Mouse (Mus musculus) lung, adult 2 months (tissue): ENCODE measurements around the gene Sh3bp2. TPM values are rescaled to one million over a fixed set of nuclear protein-coding genes. Genes with fewer than 3 reads are reported as not detected.

Source experiments
- DNase-seq: peaks from one replicate; pipeline ENCODE4 v3.0.0; 2022
- H3K4me1 ChIP-seq: fragments of 200-500 bp; 2 replicates; pipeline ENCODE4 v1.6.1; 2011; ENCODE audit warnings: low read length; ENCODE audit not compliant: control insufficient read depth, insufficient read depth
- H3K4me3 ChIP-seq: fragments of 200-500 bp; replicated peaks from 2 replicates; pipeline ENCODE3; 2011; ENCODE audit warnings: low read depth, mild to moderate bottlenecking, control low read depth, low read length; ENCODE audit errors: extremely low read depth
- CTCF ChIP-seq: fragments of 200-500 bp; IDR thresholded peaks from 2 replicates; pipeline ENCODE4 v1.5.1; 2011; ENCODE audit warnings: mild to moderate bottlenecking, low read length, control low read depth; ENCODE audit not compliant: insufficient read depth
- POLR2A ChIP-seq: fragments of 200-500 bp; IDR thresholded peaks from 2 replicates; pipeline ENCODE4 v1.6.1; 2011; ENCODE audit warnings: low read depth, mild to moderate bottlenecking, control low read depth, low read length, borderline replicate concordance; ENCODE audit errors: extremely low read depth
- WGBS: fragments of 180-500 bp; shearing (Covaris S2); methylation state at CpG from one replicate; pipeline ENCODE4 v1.1.7; 2018; 5-methylcytosine and 5-hydroxymethylcytosine counted together
- polyA plus RNA-seq: library from polyadenylated mRNA; depleted of rRNA; stranded (reverse); fragments of >200 nt; gene quantifications from 2 replicates; pipeline ENCODE4 v1.2.3, GENCODE M21; 2012; rRNA removed

Gene Sh3bp2
- polyA plus RNA-seq: 14.1 and 17.3 TPM in 2 replicates

GRCm38 (mm10) chr5:34525663-34526476 lies at the start of gene Sh3bp2:
TSS of gene Sh3bp2 (plus strand) at chr5:34525838.
- DNase-seq: peak; percentile 97
- 5% methylated on average over 38 of the region's 38 CpGs for WGBS
- peak within 1 kb of the TSS; percentile 82 for H3K4me3 ChIP-seq
- peak; percentile 73; the same call in 1 of the 2 replicates for TF ChIP-seq POLR2A
- TF ChIP-seq CTCF: no peak
- peaks cover 3% of the 10 kb centered on the region for H3K4me1 ChIP-seq

- DNase-seq: no peak
- 86% methylated on average over 3 of the region's 3 CpGs for WGBS
- no peaks in the 10 kb centered on the region for H3K4me1 ChIP-seq
Measured at GRCm38 (mm10) chr5:34480926-34481325, 44.7 kb upstream of the Sh3bp2 start.

GRCm38 (mm10) chr5:34485731-34486130 lies 39.9 kb upstream of the Sh3bp2 start:
- no peak for TF ChIP-seq POLR2A
- no peak for TF ChIP-seq CTCF
- no peak for DNase-seq
- H3K4me1 ChIP-seq: no peaks in the 10 kb centered on the region
- WGBS: 89% methylated on average over 15 of the region's 15 CpGs
- H3K4me3 ChIP-seq: no peak overlapping the region

More at GRCm38 (mm10) chr5:34480926-34481325, 44.7 kb upstream of the Sh3bp2 start:
- no peak overlapping the region for H3K4me3 ChIP-seq
- TF ChIP-seq CTCF: no peak
- TF ChIP-seq POLR2A: no peak

- H3K4me1 ChIP-seq: no peaks in the 10 kb centered on the region
- no peak for TF ChIP-seq POLR2A
- TF ChIP-seq CTCF: no peak
- DNase-seq: peak; percentile 19
- 44% methylated on average over 6 of the region's 6 CpGs for WGBS
- no peak overlapping the region for H3K4me3 ChIP-seq
Measured at GRCm38 (mm10) chr5:34487320-34488090, 38.1 kb upstream of the Sh3bp2 start.

GRCm38 (mm10) chr5:34488741-34489417 lies 36.8 kb upstream of the Sh3bp2 start:
- TF ChIP-seq CTCF (no peak), POLR2A (no peak)
- WGBS: 74% methylated on average over 6 of the region's 6 CpGs
- Histone ChIP-seq H3K4me1 (no peaks in the 10 kb centered on the region), H3K4me3 (no peak overlapping the region)
- DNase-seq: no peak

- H3K4me1 ChIP-seq: no peaks in the 10 kb centered on the region
- no peak overlapping the region for H3K4me3 ChIP-seq
- TF ChIP-seq CTCF (no peak), POLR2A (no peak)
- WGBS: 93% methylated on average over 3 of the region's 3 CpGs
- DNase-seq: no peak
Measured at GRCm38 (mm10) chr5:34489418-34489787, 36.2 kb upstream of the Sh3bp2 start.

- no peaks in the 10 kb centered on the region for H3K4me1 ChIP-seq
- TF ChIP-seq CTCF (no peak), POLR2A (no peak)
- WGBS: 65% methylated on average over 6 of the region's 6 CpGs
- no peak for DNase-seq
- no peak overlapping the region for H3K4me3 ChIP-seq
Measured at GRCm38 (mm10) chr5:34496745-34497144, 28.9 kb upstream of the Sh3bp2 start.

GRCm38 (mm10) chr5:34500886-34501285 lies 24.8 kb upstream of the Sh3bp2 start:
- Histone ChIP-seq H3K4me1 (no peaks in the 10 kb centered on the region), H3K4me3 (no peak overlapping the region)
- no peak for DNase-seq
- 67% methylated on average over 5 of the region's 5 CpGs for WGBS
- TF ChIP-seq POLR2A: no peak
- no peak for TF ChIP-seq CTCF

- TF ChIP-seq POLR2A (no peak), CTCF (no peak)
- DNase-seq: no peak
- Histone ChIP-seq H3K4me1 (no peaks in the 10 kb centered on the region), H3K4me3 (no peak overlapping the region)
- 65% methylated on average over 3 of the region's 3 CpGs for WGBS
Measured at GRCm38 (mm10) chr5:34501588-34501987, 24.1 kb upstream of the Sh3bp2 start.
